Mouse (Mus musculus): ENCODE data around the gene Tmem59l. TPM values are rescaled to one million over a fixed set of nuclear protein-coding genes. Genes with fewer than 3 reads are reported as not detected.
"Not testable (repeated sequence)": the region's sequence is repeated elsewhere in the genome, so short reads cannot be mapped to it uniquely, and the experiment has no call there.

Gene Tmem59l
- total RNA-seq (2015) = not detected in 2 replicates
- not detected in 2 replicates for total RNA-seq (2017)

- no peak for ATAC-seq (ENCODE audit: poor library complexity, severe bottlenecking)
These were observed at the start of gene Tmem59l for GRCm38 (mm10) chr8:70486941-70487520. Gene Tmem59l, minus strand, starts transcription at chr8:70487358.

- no peak for ATAC-seq (ENCODE audit: poor library complexity, severe bottlenecking)
These were observed 48.5 kb upstream of the Tmem59l start for GRCm38 (mm10) chr8:70535701-70536100.

GRCm38 (mm10) chr8:70535221-70535620 is 48.1 kb upstream of the Tmem59l start:
- ATAC-seq (ENCODE audit: poor library complexity, severe bottlenecking) = no peak

GRCm38 (mm10) chr8:70534281-70534680 is 47.1 kb upstream of the Tmem59l start:
- no peak for ATAC-seq (ENCODE audit: poor library complexity, severe bottlenecking)

GRCm38 (mm10) chr8:70530314-70530713 is 43.2 kb upstream of the Tmem59l start:
- ATAC-seq (ENCODE audit: poor library complexity, severe bottlenecking) = no peak

- ATAC-seq (ENCODE audit: poor library complexity, severe bottlenecking) = no peak
These were observed 42.6 kb upstream of the Tmem59l start for GRCm38 (mm10) chr8:70529741-70530161.

- no peak for ATAC-seq (ENCODE audit: poor library complexity, severe bottlenecking)
These were observed 42.1 kb upstream of the Tmem59l start for GRCm38 (mm10) chr8:70529299-70529698.

GRCm38 (mm10) chr8:70528182-70528797 is 41.1 kb upstream of the Tmem59l start:
- no peak for ATAC-seq (ENCODE audit: poor library complexity, severe bottlenecking)

GRCm38 (mm10) chr8:70527512-70528181 is 40.5 kb upstream of the Tmem59l start, which contains the start of the genes Fkbp8 and Kxd1:
Gene Fkbp8, plus strand, starts transcription at chr8:70527724.
Gene Kxd1, minus strand, starts transcription at chr8:70527956.
- peak; percentile 91 for ATAC-seq (ENCODE audit: poor library complexity, severe bottlenecking)

- no peak for ATAC-seq (ENCODE audit: poor library complexity, severe bottlenecking)
These were observed 40.0 kb upstream of the Tmem59l start for GRCm38 (mm10) chr8:70527111-70527511.

- ATAC-seq (ENCODE audit: poor library complexity, severe bottlenecking) = peak; percentile 93
These were observed 35.6 kb upstream of the Tmem59l start for GRCm38 (mm10) chr8:70522592-70523403.

GRCm38 (mm10) chr8:70519606-70520005 is 32.4 kb upstream of the Tmem59l start:
- ATAC-seq (ENCODE audit: poor library complexity, severe bottlenecking) = no peak

- ATAC-seq (ENCODE audit: poor library complexity, severe bottlenecking) = no peak
These were observed 31.9 kb upstream of the Tmem59l start for GRCm38 (mm10) chr8:70519043-70519442.

GRCm38 (mm10) chr8:70517940-70518643 is 30.9 kb upstream of the Tmem59l start:
- ATAC-seq (ENCODE audit: poor library complexity, severe bottlenecking) = no peak

GRCm38 (mm10) chr8:70513441-70513840 is 26.3 kb upstream of the Tmem59l start:
- ATAC-seq (ENCODE audit: poor library complexity, severe bottlenecking) = no peak

- ATAC-seq (ENCODE audit: poor library complexity, severe bottlenecking) = no peak
These were observed 25.2 kb upstream of the Tmem59l start for GRCm38 (mm10) chr8:70512253-70512903.

- no peak for ATAC-seq (ENCODE audit: poor library complexity, severe bottlenecking)
These were observed 24.6 kb upstream of the Tmem59l start for GRCm38 (mm10) chr8:70511770-70512169.

GRCm38 (mm10) chr8:70511174-70511573 is 24.0 kb upstream of the Tmem59l start:
- ATAC-seq (ENCODE audit: poor library complexity, severe bottlenecking) = not testable (repeated sequence)

GRCm38 (mm10) chr8:70510228-70510915 is 23.2 kb upstream of the Tmem59l start, which contains the start of gene Uba52:
Gene Uba52, minus strand, starts transcription at chr8:70510801.
- ATAC-seq (ENCODE audit: poor library complexity, severe bottlenecking) = peak; percentile 82
